In genomic region chr10:40053896-40054295, GRCm38 (mm10) we compare ENCODE assay signal across 14 mouse cellular contexts. TPM values are rescaled to one million over a fixed set of nuclear protein-coding genes. Genes with fewer than 3 reads are reported as not detected.
DNase-seq lines count a peak whose midpoint lies in the region; ATAC-seq and TF ChIP-seq lines count a peak whose summit lies in the region.
"Had no signal": no experiment of that assay in that cellular context is flagged by ENCODE, and none has a peak within 500 bp of the region (broad histone marks: within the 10 kb centered on the region; RNA-seq: fewer than 3 reads in every experiment).

No protein-coding gene starts in this region.

- no peak for TF ChIP-seq POLR2A in lung, adult 2 months (IDR thresholded peaks at IDR 0.05; ENCODE audit: borderline replicate concordance, extremely low read depth, low read depth, low read length)

- H3K4me3 ChIP-seq in midbrain, embryonic 13.5 days (replicated peaks): no peak overlapping the region
- H3K4me3 ChIP-seq in midbrain, embryonic 11.5 days (ENCODE audit: low read depth, low read length): no peak overlapping the region
- no peak overlapping the region for H3K4me3 ChIP-seq in lung, adult 2 months (replicated peaks; ENCODE audit: extremely low read depth, low read depth, low read length)
- H3K4me3 ChIP-seq: hindbrain, embryonic 10.5 days had no signal

- peak; percentile 33 to 59 for DNase-seq in frontal cortex, adult 2 months (ENCODE audit: extremely low spot score in 1 of 2, low spot score in 1 of 2)
- no peak for DNase-seq in frontal cortex, postnatal 10 days (ENCODE audit: low spot score in 2 of 2)
- DNase-seq in layer of hippocampus, adult 18-20 months (ENCODE audit: low spot score in 2 of 2): peak; percentile 74 to 84
- DNase-seq in layer of hippocampus, adult 9-10 months (ENCODE audit: low spot score): no peak
- DNase-seq in midbrain, embryonic 11.5 days (ENCODE audit: low spot score, missing footprints): no peak
- DNase-seq in right cerebral cortex, postnatal 25 days: peak; percentile 36
- no peak for DNase-seq in lung, adult 2 months
- DNase-seq: cerebellum, adult 11-12 months; gastrocnemius, postnatal 25 days had no signal

- H3K27ac ChIP-seq in midbrain, embryonic 13.5 days: no peak overlapping the region
- H3K27ac ChIP-seq in midbrain, embryonic 11.5 days (ENCODE audit: low read depth, low read length): no peak overlapping the region
- H3K27ac ChIP-seq: hindbrain, embryonic 10.5 days; kidney, postnatal 0 days had no signal

- no peak overlapping the region for H3K4me2 ChIP-seq in midbrain, embryonic 13.5 days (replicated peaks)
- no peak overlapping the region for H3K4me2 ChIP-seq in midbrain, embryonic 11.5 days

- WGBS in midbrain, embryonic 13.5 days: 93% methylated on average over 4 of the region's 4 CpGs
- 93% methylated on average over 4 of the region's 4 CpGs for WGBS in midbrain, embryonic 11.5 days
- 82% methylated on average over 4 of the region's 4 CpGs for whole genome bisulfite sequencing in lung, adult 2 months

- no peaks in the 10 kb centered on the region for H3K36me3 ChIP-seq in midbrain, embryonic 13.5 days
- no peaks in the 10 kb centered on the region for H3K36me3 ChIP-seq in midbrain, embryonic 11.5 days (ENCODE audit: control insufficient read depth, insufficient read depth, low read length)
- H3K36me3 ChIP-seq: hindbrain, embryonic 10.5 days had no signal

- H3K4me1 ChIP-seq in midbrain, embryonic 13.5 days (replicated peaks): no peaks in the 10 kb centered on the region
- no peaks in the 10 kb centered on the region for H3K4me1 ChIP-seq in midbrain, embryonic 11.5 days (ENCODE audit: control insufficient read depth, insufficient read depth, low read length)
- H3K4me1 ChIP-seq in lung, adult 2 months (ENCODE audit: control insufficient read depth, insufficient read depth, low read length): no peaks in the 10 kb centered on the region
- H3K4me1 ChIP-seq: hindbrain, embryonic 10.5 days had no signal

- no peak for TF ChIP-seq CTCF in lung, adult 2 months (IDR thresholded peaks at IDR 0.05; ENCODE audit: insufficient read depth, low read length)

- no peaks in the 10 kb centered on the region for H3K9me3 ChIP-seq in midbrain, embryonic 13.5 days
- no peaks in the 10 kb centered on the region for H3K9me3 ChIP-seq in midbrain, embryonic 11.5 days (ENCODE audit: control insufficient read depth, low read length)
- H3K9me3 ChIP-seq: hindbrain, embryonic 10.5 days had no signal

- no peaks in the 10 kb centered on the region for H3K27me3 ChIP-seq in midbrain, embryonic 13.5 days
- H3K27me3 ChIP-seq in midbrain, embryonic 11.5 days (ENCODE audit: control insufficient read depth, insufficient read depth, low read length): no peaks in the 10 kb centered on the region

- 0 out of 2 replicates have a peak, but pooled peaks have one; percentile 4 for ATAC-seq in midbrain, embryonic 13.5 days
- ATAC-seq in midbrain, embryonic 11.5 days (ENCODE audit: low FRiP score): no peak

- no peak overlapping the region for H3K9ac ChIP-seq in midbrain, embryonic 13.5 days (replicated peaks)
- no peak overlapping the region for H3K9ac ChIP-seq in midbrain, embryonic 11.5 days (ENCODE audit: low read length)

RNA-seq across cellular contexts. Expression of gene Mfsd4b1, which starts 28.8 kb away (rescaled TPM):
- polyA plus RNA-seq in frontal cortex, adult 2 months (2012; rRNA removed): 0.40 and 0.48 TPM in 2 replicates
- 1 to 10 TPM in 1 of 2 experiments, under 1 TPM in 1; 0.74 to 1.6 TPM for total RNA-seq in layer of hippocampus, adult 18-20 months (2021)
- polyA plus RNA-seq in midbrain, embryonic 13.5 days (2015; fragmentation: Nextera tagmentation; extraction: Ambion mirVana): 0.36 and 0.46 TPM in 2 replicates
- not detected in 2 replicates for polyA plus RNA-seq in midbrain, embryonic 11.5 days (2014; fragmentation: Nextera tagmentation; extraction: Ambion mirVana)
- 0.96 and 1.1 TPM in 2 replicates for polyA plus RNA-seq in lung, adult 2 months (2012; rRNA removed)
- total RNA-seq: MEL had no signal
- polyA plus RNA-seq: hindbrain, embryonic 10.5 days; inflammation-experienced regulatory T-cells, adult 6 months had no signal

Comparison
In these comparisons a context has a peak if more than half of its experiments do, and no peak if none do; other contexts are left out.
1. DNase-seq: peak in frontal cortex, adult 2 months (2 of 2), layer of hippocampus, adult 18-20 months (2 of 2) and right cerebral cortex, postnatal 25 days (single experiment); none in frontal cortex, postnatal 10 days (0 of 2), layer of hippocampus, adult 9-10 months (single experiment), midbrain, embryonic 11.5 days (single experiment) and lung, adult 2 months (single experiment).